Mouse (Mus musculus) embryonic facial prominence, embryonic 12.5 days (tissue): Measurements from ENCODE around the gene Wnk4. TPM values are rescaled to one million over a fixed set of nuclear protein-coding genes. Genes with fewer than 3 reads are reported as not detected.

Experiments used
- ATAC-seq: fragments of 200-750 bp; cut with Nextera tagmentation; 2 replicates; pipeline ENCODE4 v1.8.0; 2017; ENCODE audit not compliant: insufficient number of reproducible peaks, insufficient read depth, low FRiP score, low TSS enrichment
- H3K27ac ChIP-seq: fragments of 300-500 bp; sonication (generic); 2 replicates; pipeline ENCODE4 v1.5.1; 2016; ENCODE audit warnings: mild to moderate bottlenecking
- H3K27me3 ChIP-seq: fragments of 300-500 bp; sonication (generic); 2 replicates; pipeline ENCODE4 v1.6.1; 2016; ENCODE audit warnings: mild to moderate bottlenecking, moderate library complexity
- H3K36me3 ChIP-seq: fragments of 300-500 bp; sonication (generic); 2 replicates; pipeline ENCODE4 v1.6.1; 2016; ENCODE audit warnings: mild to moderate bottlenecking
- H3K4me1 ChIP-seq: fragments of 300-500 bp; sonication (generic); 2 replicates; pipeline ENCODE4 v1.6.1; 2016
- H3K4me2 ChIP-seq: fragments of 300-500 bp; sonication (generic); replicated peaks from 2 replicates; pipeline ENCODE4 v1.6.1; 2016; ENCODE audit warnings: mild to moderate bottlenecking, moderate library complexity
- H3K4me3 ChIP-seq: fragments of 300-500 bp; sonication (generic); 2 replicates; pipeline ENCODE4 v1.5.1; 2016; ENCODE audit warnings: mild to moderate bottlenecking
- H3K9ac ChIP-seq: fragments of 300-500 bp; sonication (generic); 2 replicates; pipeline ENCODE4 v1.6.1; 2016; ENCODE audit warnings: mild to moderate bottlenecking, moderate library complexity
- H3K9me3 ChIP-seq: fragments of 300-500 bp; sonication (generic); 2 replicates; pipeline ENCODE4 v1.6.1; 2016; ENCODE audit warnings: mild to moderate bottlenecking, moderate library complexity
- WGBS: fragments of 180-500 bp; shearing (Covaris S2); methylation state at CpG from one replicate; pipeline ENCODE4 v1.1.7; 2016; 5-methylcytosine and 5-hydroxymethylcytosine counted together
- polyA plus RNA-seq: library from polyadenylated mRNA; unstranded; fragments of >200 nt; fragmentation: Nextera tagmentation; extraction: Ambion mirVana; gene quantifications from 2 replicates; pipeline ENCODE4 v1.2.1, GENCODE M21; 2016

The Wnk4 gene
- polyA plus RNA-seq, 1 experiment from 2014 or later: 8.0 TPM

GRCm38 (mm10) chr11:101230061-101230511, 30.3 kb upstream of the Wnk4 start:
- H3K4me3 ChIP-seq: no peak overlapping the region
- 9% methylated on average over 2 of the region's 2 CpGs for WGBS
- no peak for ATAC-seq
- H3K27ac ChIP-seq: peak overlapping the region; percentile 92
- no peaks in the 10 kb centered on the region for H3K27me3 ChIP-seq
- H3K4me1 ChIP-seq: peaks cover 30% of the 10 kb centered on the region
- no peaks in the 10 kb centered on the region for H3K9me3 ChIP-seq
- H3K4me2 ChIP-seq: no peak overlapping the region
- no peak overlapping the region; the same call in 1 of the 2 replicates for H3K9ac ChIP-seq
- no peaks in the 10 kb centered on the region for H3K36me3 ChIP-seq

GRCm38 (mm10) chr11:101230526-101230925, 29.8 kb upstream of the Wnk4 start:
- ATAC-seq: no peak
- Histone ChIP-seq H3K27ac (peak overlapping the region; percentile 92), H3K4me2 (peak overlapping the region; percentile 38)

GRCm38 (mm10) chr11:101230991-101231871, 29.1 kb upstream of the Wnk4 start:
- peak overlapping the region; percentile 38 for H3K4me2 ChIP-seq
- WGBS: 6% methylated on average over 18 of the region's 18 CpGs

More at GRCm38 (mm10) chr11:101230526-101230925, 29.8 kb upstream of the Wnk4 start:
- H3K9me3 ChIP-seq: no peaks in the 10 kb centered on the region
- H3K4me3 ChIP-seq: no peak overlapping the region
- no peaks in the 10 kb centered on the region for H3K27me3 ChIP-seq
- H3K36me3 ChIP-seq: no peaks in the 10 kb centered on the region
- H3K4me1 ChIP-seq: peaks cover 27% of the 10 kb centered on the region
- 0 out of 2 replicates have a peak overlapping the region, but pooled peaks have one; percentile 7 for H3K9ac ChIP-seq
- WGBS: 11% methylated on average over 5 of the region's 5 CpGs

GRCm38 (mm10) chr11:101232010-101232839, 28.1 kb upstream of the Wnk4 start:
- Histone ChIP-seq H3K27me3 (no peaks in the 10 kb centered on the region), H3K36me3 (no peaks in the 10 kb centered on the region), H3K4me1 (peaks cover 27% of the 10 kb centered on the region), H3K9me3 (no peaks in the 10 kb centered on the region), H3K27ac (peak overlapping the region; percentile 92), H3K4me2 (peak overlapping the region; percentile 38), H3K4me3 (peak overlapping the region; percentile 8; the same call in 1 of the 2 replicates), H3K9ac (no peak overlapping the region)
- ATAC-seq: no peak; the same call in 1 of the 2 replicates
- WGBS: 46% methylated on average over 6 of the region's 6 CpGs

More at GRCm38 (mm10) chr11:101230991-101231871, 29.1 kb upstream of the Wnk4 start:
- no peaks in the 10 kb centered on the region for H3K36me3 ChIP-seq
- 0 out of 2 replicates have a peak, but pooled peaks have one; percentile 36 for ATAC-seq
- H3K9me3 ChIP-seq: no peaks in the 10 kb centered on the region
- peak overlapping the region; percentile 8; the same call in 1 of the 2 replicates for H3K4me3 ChIP-seq
- no peaks in the 10 kb centered on the region for H3K27me3 ChIP-seq
- peak overlapping the region; percentile 92 for H3K27ac ChIP-seq
- peaks cover 27% of the 10 kb centered on the region for H3K4me1 ChIP-seq
- H3K9ac ChIP-seq: 0 out of 2 replicates have a peak overlapping the region, but pooled peaks have one; percentile 19

- no peaks in the 10 kb centered on the region for H3K36me3 ChIP-seq
- no peak for ATAC-seq
- no peak overlapping the region for H3K4me3 ChIP-seq
- H3K4me1 ChIP-seq: peaks cover 35% of the 10 kb centered on the region
- no peaks in the 10 kb centered on the region for H3K9me3 ChIP-seq
- 90% methylated on average over 1 of the region's 1 CpGs for WGBS
- no peaks in the 10 kb centered on the region for H3K27me3 ChIP-seq
- H3K4me2 ChIP-seq: no peak overlapping the region
- H3K9ac ChIP-seq: no peak overlapping the region
- no peak overlapping the region for H3K27ac ChIP-seq
Observed at GRCm38 (mm10) chr11:101233240-101233639, 27.1 kb upstream of the Wnk4 start.

GRCm38 (mm10) chr11:101234124-101234523, 26.2 kb upstream of the Wnk4 start:
- Histone ChIP-seq H3K4me3 (no peak overlapping the region), H3K4me2 (no peak overlapping the region), H3K27me3 (no peaks in the 10 kb centered on the region), H3K27ac (no peak overlapping the region), H3K36me3 (no peaks in the 10 kb centered on the region), H3K9me3 (no peaks in the 10 kb centered on the region), H3K4me1 (peaks cover 35% of the 10 kb centered on the region), H3K9ac (no peak overlapping the region)
- no peak for ATAC-seq

GRCm38 (mm10) chr11:101235429-101235828, 24.9 kb upstream of the Wnk4 start:
- H3K27me3 ChIP-seq: no peaks in the 10 kb centered on the region
- no peaks in the 10 kb centered on the region for H3K9me3 ChIP-seq
- H3K4me2 ChIP-seq: no peak overlapping the region
- H3K9ac ChIP-seq: no peak overlapping the region
- no peak overlapping the region for H3K4me3 ChIP-seq
- H3K4me1 ChIP-seq: peaks cover 26% of the 10 kb centered on the region
- H3K27ac ChIP-seq: no peak overlapping the region
- H3K36me3 ChIP-seq: no peaks in the 10 kb centered on the region
- no peak for ATAC-seq

- 90% methylated on average over 5 of the region's 5 CpGs for WGBS
Observed at GRCm38 (mm10) chr11:101236782-101237181, 23.6 kb upstream of the Wnk4 start.

GRCm38 (mm10) chr11:101238071-101238647, 22.2 kb upstream of the Wnk4 start:
- Histone ChIP-seq H3K27ac (peak overlapping the region; percentile 73), H3K4me1 (peaks cover 7% of the 10 kb centered on the region), H3K27me3 (no peaks in the 10 kb centered on the region), H3K4me3 (no peak overlapping the region), H3K36me3 (no peaks in the 10 kb centered on the region), H3K4me2 (no peak overlapping the region), H3K9ac (no peak overlapping the region), H3K9me3 (no peaks in the 10 kb centered on the region)
- 20% methylated on average over 5 of the region's 5 CpGs for WGBS
- no peak for ATAC-seq

More at GRCm38 (mm10) chr11:101236782-101237181, 23.6 kb upstream of the Wnk4 start:
- H3K27ac ChIP-seq: no peak overlapping the region
- H3K4me1 ChIP-seq: peaks cover 13% of the 10 kb centered on the region
- H3K4me2 ChIP-seq: no peak overlapping the region
- no peak overlapping the region for H3K9ac ChIP-seq
- H3K36me3 ChIP-seq: no peaks in the 10 kb centered on the region
- no peaks in the 10 kb centered on the region for H3K9me3 ChIP-seq
- no peak overlapping the region for H3K4me3 ChIP-seq
- ATAC-seq: no peak
- no peaks in the 10 kb centered on the region for H3K27me3 ChIP-seq

GRCm38 (mm10) chr11:101245071-101245470, 15.3 kb upstream of the Wnk4 start:
- Histone ChIP-seq H3K36me3 (no peaks in the 10 kb centered on the region), H3K4me1 (peaks cover 21% of the 10 kb centered on the region), H3K9me3 (no peaks in the 10 kb centered on the region), H3K9ac (no peak overlapping the region), H3K27me3 (peaks cover 10% of the 10 kb centered on the region; the same call in 1 of the 2 replicates), H3K4me2 (peak overlapping the region; percentile 98), H3K4me3 (no peak overlapping the region), H3K27ac (peak overlapping the region; percentile 81; the same call in 1 of the 2 replicates)
- no peak for ATAC-seq
- WGBS: 8% methylated on average over 4 of the region's 4 CpGs
